Mouse (Mus musculus) v-Abl transformed pro-B cells (cell line): ENCODE measurements at regions not wholly inside any gene's neighbourhood (a gene's known extent, or its start where the extent isn't known, plus 50 kb on each side); places are given as distances from the start of the nearest gene placed in this dataset.

ENCODE experiments used
- in situ Hi-C, 2 experiments: fragments of 400-800 bp; cut with MboI; formaldehyde crosslinking; loops; one replicate each; pipeline ENCODE4 v1.15.1; 2025; ENCODE audit not compliant: unreplicated experiment in 2 of 2

GRCm38 (mm10) chr7:67430041-67430440 lies 57.4 kb upstream of the Mef2a start:
- in situ Hi-C loops = no loop called here

GRCm38 (mm10) chr7:67429008-67429873 lies 56.6 kb upstream of the Mef2a start:
- in situ Hi-C loops = no loop called here

GRCm38 (mm10) chr7:67428388-67428787 lies 55.7 kb upstream of the Mef2a start:
- in situ Hi-C loops = no loop called here

- in situ Hi-C loops = no loop called here
These were observed 53.4 kb upstream of the Mef2a start for GRCm38 (mm10) chr7:67426076-67426475.

- in situ Hi-C loops = no loop called here
These were observed 52.9 kb upstream of the Mef2a start for GRCm38 (mm10) chr7:67425581-67425980.

GRCm38 (mm10) chr7:67424810-67425485 lies 52.3 kb upstream of the Mef2a start:
- in situ Hi-C loops = no loop called here
